ENCODE assay signal across 9 mouse cellular contexts in the genomic region with DNA sequence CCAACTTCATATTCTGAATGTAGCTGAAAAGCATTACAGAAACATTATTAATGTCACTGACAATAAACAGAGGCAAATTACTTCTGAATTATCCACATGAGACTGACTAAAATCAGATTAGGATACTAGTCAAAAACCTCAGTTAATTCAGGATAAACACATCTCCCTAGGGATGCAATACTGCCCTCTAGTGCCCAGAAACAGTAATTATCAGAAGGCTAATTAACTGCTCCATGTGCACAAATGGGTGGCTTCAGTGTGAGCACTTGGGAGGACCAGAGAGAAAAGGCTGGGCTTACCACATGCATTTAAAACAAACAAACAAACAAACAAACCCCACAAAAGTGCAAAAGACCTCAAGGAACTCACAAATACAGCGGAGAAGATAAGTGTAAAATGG.
A peak's percentile ranks its signal among the peaks of the same experiment; 100 is the strongest.
DNase-seq lines count a peak whose midpoint lies in the region; ATAC-seq and TF ChIP-seq lines count a peak whose summit lies in the region.
"Had no signal": no experiment of that assay in that cellular context is flagged by ENCODE, and none has a peak within 500 bp of the region (broad histone marks: within the 10 kb centered on the region; RNA-seq: fewer than 3 reads in every experiment).

No protein-coding gene starts in this region.

- no peak overlapping the region for H3K4me3 ChIP-seq in MEL (ENCODE audit: control insufficient read depth in 1 of 2, insufficient read depth in 1 of 2, low read depth in 2 of 2, low read length in 2 of 2)
- H3K4me3 ChIP-seq in embryonic facial prominence, embryonic 14.5 days (ENCODE audit: low read depth, low read length) = no peak overlapping the region
- H3K4me3 ChIP-seq: heart, embryonic 15.5 days had no signal

- H3K27ac ChIP-seq in MEL (ENCODE audit: control insufficient read depth, low read depth, low read length) = no peak overlapping the region
- no peak overlapping the region for H3K27ac ChIP-seq in embryonic facial prominence, embryonic 14.5 days (replicated peaks; ENCODE audit: low read depth, low read length)
- H3K27ac ChIP-seq: heart, embryonic 15.5 days had no signal

- no peak overlapping the region for H3K9ac ChIP-seq in MEL (ENCODE audit: control insufficient read depth, low read depth, low read length, poor library complexity, severe bottlenecking)
- no peak overlapping the region for H3K9ac ChIP-seq in embryonic facial prominence, embryonic 14.5 days (ENCODE audit: low read depth, low read length)
- H3K9ac ChIP-seq: heart, embryonic 15.5 days had no signal

- 66% methylated on average over 1 of the region's 1 CpGs for WGBS in embryonic facial prominence, embryonic 14.5 days

- no peak for ATAC-seq in cerebellum, adult (ENCODE audit: insufficient number of reproducible peaks, low FRiP score, low TSS enrichment)
- no peak for ATAC-seq in embryonic facial prominence, embryonic 14.5 days (ENCODE audit: low read depth)

- TF ChIP-seq RAD21 in MEL (IDR thresholded peaks at IDR 0.05; ENCODE audit: low read depth, low read length) = peak; percentile 76

- no peak overlapping the region for H3K4me2 ChIP-seq in embryonic facial prominence, embryonic 14.5 days (ENCODE audit: low read depth, low read length)
- H3K4me2 ChIP-seq: heart, embryonic 15.5 days had no signal

- no peaks in the 10 kb centered on the region for H3K4me1 ChIP-seq in MEL (ENCODE audit: control insufficient read depth in 1 of 2, insufficient read depth in 2 of 2, low read length in 2 of 2)
- H3K4me1 ChIP-seq in embryonic facial prominence, embryonic 14.5 days (ENCODE audit: control insufficient read depth, insufficient read depth, low read length) = peaks cover 21% of the 10 kb centered on the region

- peak; percentile 38 to 91 (median 90) for TF ChIP-seq CTCF in MEL (IDR thresholded peaks at IDR 0.05 in 2 of 3, conservative IDR thresholded peaks at IDR 0.05 in 1 of 3; ENCODE audit: control insufficient read depth in 1 of 3, insufficient read depth in 1 of 3, low read depth in 2 of 3, low read length in 3 of 3, poor library complexity in 1 of 3, severe bottlenecking in 1 of 3)

- peak; percentile 36 to 44 for DNase-seq in cerebellum, adult 18-20 months
- DNase-seq in left cerebral cortex, adult 11 months (ENCODE audit: low spot score) = peak; percentile 33
- DNase-seq in left cerebral cortex, adult 8-10 months (ENCODE audit: low spot score in 2 of 2) = no peak
- peak; percentile 67 for DNase-seq in MEL (ENCODE audit: low read depth, low spot score)
- peak; percentile 40 for DNase-seq in embryonic facial prominence, embryonic 14.5 days (ENCODE audit: low spot score)
- peak; percentile 20 for DNase-seq in yolk sac, embryonic 10.5 days (ENCODE audit: low spot score)
- DNase-seq in urinary bladder, postnatal 4 days (ENCODE audit: low spot score in 2 of 2) = no peak

- H3K27me3 ChIP-seq in MEL (ENCODE audit: control insufficient read depth in 1 of 2, insufficient read depth in 2 of 2, low read length in 2 of 2) = no peaks in the 10 kb centered on the region
- H3K27me3 ChIP-seq in embryonic facial prominence, embryonic 14.5 days (replicated peaks; ENCODE audit: control insufficient read depth, insufficient read depth, low read length) = no peaks in the 10 kb centered on the region

- peak in 1 of 2 experiments; percentile 7; a peak in 1 of 4 replicates for TF ChIP-seq EP300 in MEL (IDR thresholded peaks at IDR 0.05; ENCODE audit: low read depth in 1 of 2, low read length in 2 of 2)

- no peaks in the 10 kb centered on the region for H3K79me2 ChIP-seq in MEL (ENCODE audit: control insufficient read depth, insufficient read depth, low read length, poor library complexity)

- no peak for TF ChIP-seq POLR2A in MEL (IDR thresholded peaks at IDR 0.05; ENCODE audit: control insufficient read depth in 1 of 2, insufficient read depth in 1 of 2, low read depth in 1 of 2, low read length in 2 of 2, poor library complexity in 1 of 2)

- H3K36me3 ChIP-seq in MEL (ENCODE audit: control insufficient read depth in 1 of 2, insufficient read depth in 2 of 2, low read length in 2 of 2) = no peaks in the 10 kb centered on the region
- H3K36me3 ChIP-seq in embryonic facial prominence, embryonic 14.5 days (ENCODE audit: control insufficient read depth, insufficient read depth, low read length) = no peaks in the 10 kb centered on the region
- H3K36me3 ChIP-seq: heart, embryonic 15.5 days had no signal

- no peaks in the 10 kb centered on the region for H3K9me3 ChIP-seq in MEL (replicated peaks; ENCODE audit: insufficient read depth, low read length)
- peaks cover 8% of the 10 kb centered on the region; the same call in 1 of the 2 replicates for H3K9me3 ChIP-seq in embryonic facial prominence, embryonic 14.5 days (ENCODE audit: control insufficient read depth, low read length)
- H3K9me3 ChIP-seq: heart, embryonic 15.5 days had no signal

TF ChIP-seq in MEL, 35 proteins besides CTCF, POLR2A, EP300 and RAD21:
- no peak for TF ChIP-seq E2F4 (IDR thresholded peaks at IDR 0.05; ENCODE audit: borderline replicate concordance, low read depth, low read length)
- peak; percentile 84 for TF ChIP-seq SMC3 (IDR thresholded peaks at IDR 0.05; ENCODE audit: low read depth, low read length)
- TF ChIP-seq HCFC1 (IDR thresholded peaks at IDR 0.05; ENCODE audit: low read depth, low read length) = no peak
- no peak for TF ChIP-seq POLR2AphosphoS2 (IDR thresholded peaks at IDR 0.05; ENCODE audit: low read length)
- TF ChIP-seq MYC (IDR thresholded peaks at IDR 0.05; ENCODE audit: low read depth, low read length) = peak; percentile 91
- TF ChIP-seq ELF1 (IDR thresholded peaks at IDR 0.05; ENCODE audit: low read depth, low read length) = no peak
- no peak for TF ChIP-seq MAX (IDR thresholded peaks at IDR 0.05; ENCODE audit: low read length)
- 0 out of 2 replicates have a peak, but pooled peaks have one; percentile 11 for TF ChIP-seq GATA1 (IDR thresholded peaks at IDR 0.05; ENCODE audit: low read depth, low read length)
- peak; percentile 64 for TF ChIP-seq ZC3H11A (IDR thresholded peaks at IDR 0.05; ENCODE audit: low read depth, low read length)
- no peak for TF ChIP-seq TCF12 (IDR thresholded peaks at IDR 0.05; ENCODE audit: low read depth, low read length)
- TF ChIP-seq SIN3A (IDR thresholded peaks at IDR 0.05; ENCODE audit: low read length) = 0 out of 2 replicates have a peak, but pooled peaks have one; percentile 48
- TF ChIP-seq NELFE (IDR thresholded peaks at IDR 0.05; ENCODE audit: low read depth, low read length) = no peak
- TF ChIP-seq KAT2A (conservative IDR thresholded peaks at IDR 0.05; ENCODE audit: low read depth, low read length) = no peak

Comparison
In these comparisons a context has a peak if more than half of its experiments do, and no peak if none do; other contexts are left out.
1. DNase-seq: peak in cerebellum, adult 18-20 months (2 of 2), left cerebral cortex, adult 11 months (single experiment), MEL (single experiment), embryonic facial prominence, embryonic 14.5 days (single experiment) and yolk sac, embryonic 10.5 days (single experiment); none in left cerebral cortex, adult 8-10 months (0 of 2) and urinary bladder, postnatal 4 days (0 of 2).